Mouse (Mus musculus): Measurements from ENCODE around the gene Arhgap28. TPM values are rescaled to one million over a fixed set of nuclear protein-coding genes. Genes with fewer than 3 reads are reported as not detected.
A peak's percentile ranks its signal among the peaks of the same experiment; 100 is the strongest.

Gene Arhgap28
- polyA plus RNA-seq, 1 experiment from 2014 or later, result 15.7 TPM

GRCm38 (mm10) chr17:67899376-67899775 lies 104.5 kb downstream of the Arhgap28 start:
- 83% methylated on average over 5 of the region's 5 CpGs for WGBS
- H3K4me1 ChIP-seq (ENCODE audit: control insufficient read depth in 2 of 2, insufficient read depth in 2 of 2, low read length in 2 of 2), result no peaks in the 10 kb centered on the region
- no peak for ATAC-seq (ENCODE audit: insufficient number of reproducible peaks, insufficient read depth, low FRiP score, low read depth)
- peaks cover 8% of the 10 kb centered on the region; the same call in 1 of the 2 replicates for H3K36me3 ChIP-seq (ENCODE audit: control insufficient read depth, insufficient read depth, low read length)
- no peaks in the 10 kb centered on the region for H3K9me3 ChIP-seq (ENCODE audit: control insufficient read depth, low read length)
- no peak overlapping the region for H3K4me2 ChIP-seq (ENCODE audit: low read length)
- no peak overlapping the region for H3K9ac ChIP-seq (ENCODE audit: low read length)
- no peak overlapping the region for H3K4me3 ChIP-seq (ENCODE audit: control insufficient read depth in 1 of 2, insufficient read depth in 1 of 2, low read depth in 1 of 2, low read length in 2 of 2)
- no peaks in the 10 kb centered on the region for H3K27me3 ChIP-seq (ENCODE audit: control insufficient read depth, insufficient read depth, low read length)
- H3K27ac ChIP-seq (replicated peaks in 1 of 2; ENCODE audit: control insufficient read depth in 1 of 2, insufficient read depth in 1 of 2, low read depth in 2 of 2, low read length in 2 of 2), result no peak overlapping the region

- no peak for ATAC-seq (ENCODE audit: insufficient number of reproducible peaks, insufficient read depth, low FRiP score, low read depth)
- no peak overlapping the region for H3K4me3 ChIP-seq (ENCODE audit: control insufficient read depth in 1 of 2, insufficient read depth in 1 of 2, low read depth in 1 of 2, low read length in 2 of 2)
- H3K27me3 ChIP-seq (ENCODE audit: control insufficient read depth, insufficient read depth, low read length), result no peaks in the 10 kb centered on the region
- no peak overlapping the region for H3K9ac ChIP-seq (ENCODE audit: low read length)
- H3K9me3 ChIP-seq (ENCODE audit: control insufficient read depth, low read length), result no peaks in the 10 kb centered on the region
- H3K27ac ChIP-seq (replicated peaks in 1 of 2; ENCODE audit: control insufficient read depth in 1 of 2, insufficient read depth in 1 of 2, low read depth in 2 of 2, low read length in 2 of 2), result no peak overlapping the region
- H3K4me2 ChIP-seq (ENCODE audit: low read length), result no peak overlapping the region
- H3K4me1 ChIP-seq (ENCODE audit: control insufficient read depth in 2 of 2, insufficient read depth in 2 of 2, low read length in 2 of 2), result no peaks in the 10 kb centered on the region
- WGBS, result 91% methylated on average over 5 of the region's 5 CpGs
- H3K36me3 ChIP-seq (ENCODE audit: control insufficient read depth, insufficient read depth, low read length), result peaks cover 8% of the 10 kb centered on the region; the same call in 1 of the 2 replicates
These were observed 107.5 kb downstream of the Arhgap28 start for GRCm38 (mm10) chr17:67896413-67896812.

- Histone ChIP-seq H3K4me3 (ENCODE audit: control insufficient read depth in 1 of 2, insufficient read depth in 1 of 2, low read depth in 1 of 2, low read length in 2 of 2) (no peak overlapping the region), H3K27ac (replicated peaks in 1 of 2; ENCODE audit: control insufficient read depth in 1 of 2, insufficient read depth in 1 of 2, low read depth in 2 of 2, low read length in 2 of 2) (peak overlapping the region in 1 of 2 experiments; percentile 61; a peak in 3 of 4 replicates), H3K9me3 (ENCODE audit: control insufficient read depth, low read length) (no peaks in the 10 kb centered on the region), H3K4me1 (ENCODE audit: control insufficient read depth in 2 of 2, insufficient read depth in 2 of 2, low read length in 2 of 2) (peaks cover 6 to 13% of the 10 kb centered on the region in 2 experiments; a peak in 3 of 4 replicates), H3K4me2 (ENCODE audit: low read length) (peak overlapping the region; percentile 17), H3K36me3 (ENCODE audit: control insufficient read depth, insufficient read depth, low read length) (no peaks in the 10 kb centered on the region), H3K27me3 (ENCODE audit: control insufficient read depth, insufficient read depth, low read length) (no peaks in the 10 kb centered on the region), H3K9ac (ENCODE audit: low read length) (no peak overlapping the region)
- no peak for ATAC-seq (ENCODE audit: insufficient number of reproducible peaks, insufficient read depth, low FRiP score, low read depth)
- WGBS, result 41% methylated on average over 20 of the region's 20 CpGs
These were observed 114.2 kb downstream of the Arhgap28 start for GRCm38 (mm10) chr17:67889481-67890325.

GRCm38 (mm10) chr17:67888081-67888480 lies 115.8 kb downstream of the Arhgap28 start:
- Histone ChIP-seq H3K4me1 (ENCODE audit: control insufficient read depth in 2 of 2, insufficient read depth in 2 of 2, low read length in 2 of 2) (peaks cover 6 to 13% of the 10 kb centered on the region in 2 experiments; a peak in 3 of 4 replicates), H3K9me3 (ENCODE audit: control insufficient read depth, low read length) (no peaks in the 10 kb centered on the region), H3K9ac (ENCODE audit: low read length) (no peak overlapping the region), H3K36me3 (ENCODE audit: control insufficient read depth, insufficient read depth, low read length) (0 out of 2 replicates have a peak, but pooled peaks cover 5% of the 10 kb centered on the region), H3K4me2 (ENCODE audit: low read length) (no peak overlapping the region), H3K4me3 (ENCODE audit: control insufficient read depth in 1 of 2, insufficient read depth in 1 of 2, low read depth in 1 of 2, low read length in 2 of 2) (no peak overlapping the region), H3K27me3 (ENCODE audit: control insufficient read depth, insufficient read depth, low read length) (no peaks in the 10 kb centered on the region), H3K27ac (replicated peaks in 1 of 2; ENCODE audit: control insufficient read depth in 1 of 2, insufficient read depth in 1 of 2, low read depth in 2 of 2, low read length in 2 of 2) (no peak overlapping the region)
- ATAC-seq (ENCODE audit: insufficient number of reproducible peaks, insufficient read depth, low FRiP score, low read depth), result no peak
- 83% methylated on average over 9 of the region's 9 CpGs for WGBS

- peaks cover 6 to 13% of the 10 kb centered on the region in 2 experiments; a peak in 3 of 4 replicates for H3K4me1 ChIP-seq (ENCODE audit: control insufficient read depth in 2 of 2, insufficient read depth in 2 of 2, low read length in 2 of 2)
- H3K27me3 ChIP-seq (ENCODE audit: control insufficient read depth, insufficient read depth, low read length), result no peaks in the 10 kb centered on the region
- H3K36me3 ChIP-seq (ENCODE audit: control insufficient read depth, insufficient read depth, low read length), result 0 out of 2 replicates have a peak, but pooled peaks cover 5% of the 10 kb centered on the region
- H3K27ac ChIP-seq (replicated peaks in 1 of 2; ENCODE audit: control insufficient read depth in 1 of 2, insufficient read depth in 1 of 2, low read depth in 2 of 2, low read length in 2 of 2), result no peak overlapping the region
- no peak overlapping the region for H3K4me2 ChIP-seq (ENCODE audit: low read length)
- H3K4me3 ChIP-seq (ENCODE audit: control insufficient read depth in 1 of 2, insufficient read depth in 1 of 2, low read depth in 1 of 2, low read length in 2 of 2), result no peak overlapping the region
- no peaks in the 10 kb centered on the region for H3K9me3 ChIP-seq (ENCODE audit: control insufficient read depth, low read length)
- H3K9ac ChIP-seq (ENCODE audit: low read length), result no peak overlapping the region
- 66% methylated on average over 5 of the region's 5 CpGs for WGBS
- ATAC-seq (ENCODE audit: insufficient number of reproducible peaks, insufficient read depth, low FRiP score, low read depth), result no peak
These were observed 117.6 kb downstream of the Arhgap28 start for GRCm38 (mm10) chr17:67886326-67886725.

GRCm38 (mm10) chr17:67877599-67877998 lies 126.3 kb downstream of the Arhgap28 start:
- Histone ChIP-seq H3K4me1 (ENCODE audit: control insufficient read depth in 2 of 2, insufficient read depth in 2 of 2, low read length in 2 of 2) (no peaks in the 10 kb centered on the region), H3K4me2 (ENCODE audit: low read length) (no peak overlapping the region), H3K4me3 (ENCODE audit: control insufficient read depth in 1 of 2, insufficient read depth in 1 of 2, low read depth in 1 of 2, low read length in 2 of 2) (no peak overlapping the region), H3K9ac (ENCODE audit: low read length) (no peak overlapping the region), H3K36me3 (ENCODE audit: control insufficient read depth, insufficient read depth, low read length) (peaks cover 23% of the 10 kb centered on the region; the same call in 1 of the 2 replicates), H3K9me3 (ENCODE audit: control insufficient read depth, low read length) (no peaks in the 10 kb centered on the region), H3K27me3 (ENCODE audit: control insufficient read depth, insufficient read depth, low read length) (peaks cover 9% of the 10 kb centered on the region; the same call in 1 of the 2 replicates), H3K27ac (replicated peaks in 1 of 2; ENCODE audit: control insufficient read depth in 1 of 2, insufficient read depth in 1 of 2, low read depth in 2 of 2, low read length in 2 of 2) (no peak overlapping the region)
- WGBS, result 82% methylated on average over 12 of the region's 12 CpGs
- no peak for ATAC-seq (ENCODE audit: insufficient number of reproducible peaks, insufficient read depth, low FRiP score, low read depth)

- 0 out of 4 replicates have a peak, but pooled peaks cover 0 to under 1% of the 10 kb centered on the region in 2 experiments for H3K4me1 ChIP-seq (ENCODE audit: control insufficient read depth in 2 of 2, insufficient read depth in 2 of 2, low read length in 2 of 2)
- peak; percentile 54; the same call in 1 of the 2 replicates for ATAC-seq (ENCODE audit: insufficient number of reproducible peaks, insufficient read depth, low FRiP score, low read depth)
- 0 out of 2 replicates have a peak, but pooled peaks cover 3% of the 10 kb centered on the region for H3K9me3 ChIP-seq (ENCODE audit: control insufficient read depth, low read length)
- H3K27ac ChIP-seq (replicated peaks in 1 of 2; ENCODE audit: control insufficient read depth in 1 of 2, insufficient read depth in 1 of 2, low read depth in 2 of 2, low read length in 2 of 2), result no peak overlapping the region
- H3K27me3 ChIP-seq (ENCODE audit: control insufficient read depth, insufficient read depth, low read length), result peaks cover 57% of the 10 kb centered on the region
- no peak overlapping the region for H3K4me2 ChIP-seq (ENCODE audit: low read length)
- H3K36me3 ChIP-seq (ENCODE audit: control insufficient read depth, insufficient read depth, low read length), result peaks cover 35% of the 10 kb centered on the region
- H3K9ac ChIP-seq (ENCODE audit: low read length), result no peak overlapping the region
- 68% methylated on average over 23 of the region's 23 CpGs for WGBS
- H3K4me3 ChIP-seq (ENCODE audit: control insufficient read depth in 1 of 2, insufficient read depth in 1 of 2, low read depth in 1 of 2, low read length in 2 of 2), result no peak overlapping the region
These were observed 134.0 kb downstream of the Arhgap28 start for GRCm38 (mm10) chr17:67869731-67870601.
